Mouse (Mus musculus) lung, embryonic 14.5 days (tissue): ENCODE data around the gene Atic. TPM values are rescaled to one million over a fixed set of nuclear protein-coding genes. Genes with fewer than 3 reads are reported as not detected.
A peak's percentile ranks its signal among the peaks of the same experiment; 100 is the strongest.

Source experiments
- ATAC-seq: fragments of 200-750 bp; cut with Nextera tagmentation; 2 replicates; pipeline ENCODE4 v1.8.0; 2017; ENCODE audit warnings: mild to moderate bottlenecking, moderate TSS enrichment, moderate library complexity; ENCODE audit not compliant: insufficient read depth
- DNase-seq: peaks from one replicate; pipeline ENCODE4 v3.0.0-alpha.2; 2015
- H3K27ac ChIP-seq: fragments of 300-500 bp; sonication (generic); 2 replicates; pipeline ENCODE4 v1.5.1; 2014; ENCODE audit warnings: low read depth, mild to moderate bottlenecking, moderate library complexity
- H3K27me3 ChIP-seq: fragments of 300-500 bp; sonication (generic); 2 replicates; pipeline ENCODE4 v1.6.1; 2014; ENCODE audit warnings: low read length, control low read depth; ENCODE audit not compliant: insufficient read depth
- H3K36me3 ChIP-seq: fragments of 300-500 bp; sonication (generic); 2 replicates; pipeline ENCODE4 v1.6.1; 2014; ENCODE audit warnings: control low read depth; ENCODE audit not compliant: insufficient read depth
- H3K4me1 ChIP-seq: fragments of 300-500 bp; sonication (generic); 2 replicates; pipeline ENCODE4 v1.6.1; 2014; ENCODE audit warnings: antibody characterized with exemption, control low read depth; ENCODE audit not compliant: insufficient read depth
- H3K4me2 ChIP-seq: fragments of 300-500 bp; sonication (generic); 2 replicates; pipeline ENCODE4 v1.6.1; 2014; ENCODE audit warnings: mild to moderate bottlenecking
- H3K4me3 ChIP-seq: fragments of 300-500 bp; sonication (generic); 2 replicates; pipeline ENCODE4 v1.5.1; 2014; ENCODE audit warnings: low read depth, low read length
- H3K9ac ChIP-seq: fragments of 300-500 bp; sonication (generic); 2 replicates; pipeline ENCODE4 v1.6.1; 2014
- H3K9me3 ChIP-seq: fragments of 300-500 bp; sonication (generic); 2 replicates; pipeline ENCODE4 v1.6.1; 2016; ENCODE audit warnings: low read depth, low read length, control low read depth
- CTCF ChIP-seq: IDR thresholded peaks from 2 replicates; pipeline ENCODE4 v1.5.1; 2016; ENCODE audit warnings: antibody characterized with exemption, low read depth
- WGBS: fragments of 180-500 bp; shearing (Covaris S2); extraction: QIAGEN DNeasy Blood & Tissue Kit; methylation state at CpG from one replicate; pipeline ENCODE4 v1.1.7; 2014; 5-methylcytosine and 5-hydroxymethylcytosine counted together
- polyA plus RNA-seq: library from polyadenylated mRNA; unstranded; fragments of >200 nt; fragmentation: Nextera tagmentation; extraction: Ambion mirVana; gene quantifications from 2 replicates; pipeline ENCODE4 v1.2.1, GENCODE M21; 2014

The Atic gene
- polyA plus RNA-seq, 1 experiment from 2014 or later, result 71.5 TPM

DNA sequence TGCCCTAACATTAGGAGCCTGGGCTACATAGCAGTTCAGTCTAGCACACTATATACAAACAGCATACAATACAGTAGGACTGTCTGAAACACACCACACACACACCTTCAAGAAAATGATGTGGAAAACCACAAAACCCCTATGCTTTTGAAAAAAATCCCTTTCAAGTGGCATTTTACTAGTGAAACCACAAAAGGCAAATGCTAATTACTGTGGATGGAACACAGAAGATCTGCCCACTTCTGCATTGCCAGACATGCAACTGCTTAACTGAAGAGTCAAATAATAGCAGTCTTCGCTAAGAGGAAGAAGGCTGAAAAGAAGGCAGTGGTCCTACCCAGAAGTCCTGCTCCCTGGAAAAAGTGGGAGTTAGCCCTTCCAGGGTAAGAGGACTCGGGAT is 37.3 kb downstream of the Atic start:
- no peak overlapping the region for H3K4me3 ChIP-seq
- H3K27ac ChIP-seq, result no peak overlapping the region
- DNase-seq, result no peak
- H3K9ac ChIP-seq, result no peak overlapping the region
- peaks cover 95% of the 10 kb centered on the region for H3K36me3 ChIP-seq
- H3K9me3 ChIP-seq, result no peaks in the 10 kb centered on the region
- H3K4me2 ChIP-seq, result no peak overlapping the region
- TF ChIP-seq CTCF, result no peak
- no peaks in the 10 kb centered on the region for H3K27me3 ChIP-seq
- H3K4me1 ChIP-seq, result no peaks in the 10 kb centered on the region
- WGBS, result 94% methylated on average over 2 of the region's 2 CpGs
- ATAC-seq, result no peak

DNA sequence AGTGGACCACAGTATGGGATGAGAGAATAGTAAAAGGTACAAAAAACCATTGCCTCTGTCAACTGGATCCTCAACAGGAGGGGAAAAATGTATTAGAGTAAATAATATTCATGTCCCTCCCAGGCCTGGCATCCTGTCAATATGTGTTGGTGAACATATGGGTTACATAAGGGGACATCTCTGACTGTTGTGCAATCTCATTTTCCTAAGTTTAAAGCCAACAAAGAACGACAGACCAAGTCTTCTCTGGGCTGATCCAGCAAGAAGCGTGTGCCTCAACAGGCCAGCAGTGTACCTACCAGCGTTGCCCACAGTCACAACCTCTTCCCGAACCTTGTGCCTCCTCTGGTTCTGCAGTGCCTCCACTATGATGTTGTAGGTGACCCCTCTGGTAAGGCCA is 38.4 kb downstream of the Atic start:
- DNase-seq (peak; percentile 38), ATAC-seq (no peak; the same call in 1 of the 2 replicates)
- H3K4me3 ChIP-seq, result no peak overlapping the region
- WGBS, result 75% methylated on average over 4 of the region's 4 CpGs
- no peak for TF ChIP-seq CTCF
- H3K27ac ChIP-seq, result no peak overlapping the region
- no peak overlapping the region for H3K9ac ChIP-seq
- H3K27me3 ChIP-seq, result no peaks in the 10 kb centered on the region
- H3K4me1 ChIP-seq, result no peaks in the 10 kb centered on the region
- H3K36me3 ChIP-seq, result peaks cover 95% of the 10 kb centered on the region
- H3K9me3 ChIP-seq, result no peaks in the 10 kb centered on the region
- H3K4me2 ChIP-seq, result no peak overlapping the region

DNA sequence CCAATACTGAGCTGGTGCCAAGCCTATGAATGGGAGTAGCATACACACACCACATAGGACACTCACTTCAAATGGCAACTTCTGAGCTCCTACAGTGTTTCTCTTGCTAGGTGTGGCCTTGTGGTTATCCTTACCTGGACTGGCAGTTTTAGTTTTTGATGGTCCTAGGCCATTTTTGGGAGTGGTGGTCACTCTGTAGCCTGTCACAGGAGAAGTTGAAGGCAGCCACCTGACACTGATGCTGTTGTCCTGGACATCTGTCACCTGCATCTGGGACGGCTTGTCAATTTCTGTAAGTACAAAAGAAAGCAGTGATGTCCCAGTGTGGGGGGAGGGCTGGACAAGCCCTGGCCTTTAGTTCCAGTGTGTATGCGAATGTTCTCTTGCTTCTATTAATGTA is 48.8 kb downstream of the Atic start:
- H3K27me3 ChIP-seq, result no peaks in the 10 kb centered on the region
- no peak for DNase-seq
- H3K27ac ChIP-seq, result no peak overlapping the region
- 82% methylated on average over 2 of the region's 2 CpGs for WGBS
- ATAC-seq, result no peak
- no peak for TF ChIP-seq CTCF
- no peak overlapping the region for H3K4me3 ChIP-seq
- H3K4me1 ChIP-seq, result no peaks in the 10 kb centered on the region
- H3K9ac ChIP-seq, result no peak overlapping the region
- H3K4me2 ChIP-seq, result no peak overlapping the region
- no peaks in the 10 kb centered on the region for H3K9me3 ChIP-seq
- peaks cover 94% of the 10 kb centered on the region for H3K36me3 ChIP-seq

DNA sequence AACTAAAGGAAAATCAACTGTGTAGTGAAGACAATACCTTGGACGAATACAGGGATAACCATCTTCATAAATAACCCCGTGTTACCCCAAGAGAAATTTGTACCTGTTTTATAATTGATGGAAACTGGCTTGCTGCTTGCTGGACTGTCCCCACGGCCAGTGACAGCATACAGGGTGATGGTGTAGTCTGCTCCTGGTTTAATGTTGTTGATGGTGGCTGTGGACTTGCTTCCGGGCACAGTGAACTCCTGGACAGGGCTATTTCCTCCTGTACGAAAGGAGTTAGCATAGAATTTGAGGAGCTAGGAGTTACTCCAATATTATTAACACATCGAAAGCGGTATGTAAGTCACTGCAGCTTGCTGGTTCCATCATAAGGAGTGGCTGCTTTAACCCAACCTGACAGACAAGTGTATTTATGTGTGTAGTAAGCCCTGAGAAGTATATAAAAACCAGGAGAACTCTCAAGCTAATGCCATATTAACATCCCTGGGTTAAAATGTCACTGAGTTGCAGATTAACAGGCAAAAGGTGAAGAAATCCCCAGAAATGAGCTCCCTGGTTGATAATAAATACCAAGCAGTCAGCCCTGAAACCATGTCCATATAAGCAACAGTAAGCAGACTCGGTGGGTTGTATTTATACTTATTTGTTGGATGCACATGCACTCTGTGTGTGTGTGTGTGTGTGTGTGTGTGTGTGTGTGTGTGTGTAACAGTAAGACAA is 49.8 kb downstream of the Atic start:
- Histone ChIP-seq H3K27ac (no peak overlapping the region), H3K9me3 (no peaks in the 10 kb centered on the region), H3K4me3 (no peak overlapping the region), H3K4me2 (no peak overlapping the region), H3K4me1 (no peaks in the 10 kb centered on the region), H3K27me3 (no peaks in the 10 kb centered on the region), H3K36me3 (peaks cover 94% of the 10 kb centered on the region), H3K9ac (no peak overlapping the region)
- WGBS, result 91% methylated on average over 8 of the region's 8 CpGs
- no peak for ATAC-seq
- TF ChIP-seq CTCF, result no peak
- no peak for DNase-seq

DNA sequence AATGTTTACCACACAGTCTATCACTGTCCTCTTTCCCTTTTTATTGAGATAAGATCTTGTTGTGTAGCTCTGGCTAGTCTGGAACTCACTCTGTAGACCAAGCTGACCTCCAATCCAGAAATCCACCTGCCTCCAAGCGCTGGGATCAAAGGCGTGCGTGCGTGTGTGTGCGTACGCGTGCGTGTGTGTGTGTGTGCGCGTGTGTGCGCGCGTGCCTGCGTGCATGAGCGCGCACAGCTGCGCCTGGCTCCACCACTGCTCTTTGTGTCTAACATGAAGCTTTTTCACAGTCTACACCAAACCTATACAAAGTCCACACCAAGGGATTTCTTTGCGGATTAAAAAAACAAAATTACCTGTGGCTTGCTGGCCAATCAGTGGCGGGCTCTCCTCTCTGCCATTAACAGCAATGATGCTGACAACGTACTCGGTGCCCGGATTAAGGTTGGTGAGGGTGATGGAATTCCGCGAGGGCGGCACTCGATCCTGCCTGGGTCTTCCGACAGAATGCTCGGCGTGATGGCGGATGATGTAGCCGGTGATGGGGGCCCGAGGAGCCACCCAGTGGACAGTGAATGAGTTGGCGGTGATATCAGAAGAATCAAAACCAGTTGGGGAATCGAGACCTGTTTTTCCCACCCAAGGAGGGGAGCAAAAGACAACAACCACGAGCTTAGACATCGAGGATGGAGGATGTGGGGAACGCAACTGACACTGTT is 52.3 kb downstream of the Atic start:
- no peak for ATAC-seq
- no peak for TF ChIP-seq CTCF

DNA sequence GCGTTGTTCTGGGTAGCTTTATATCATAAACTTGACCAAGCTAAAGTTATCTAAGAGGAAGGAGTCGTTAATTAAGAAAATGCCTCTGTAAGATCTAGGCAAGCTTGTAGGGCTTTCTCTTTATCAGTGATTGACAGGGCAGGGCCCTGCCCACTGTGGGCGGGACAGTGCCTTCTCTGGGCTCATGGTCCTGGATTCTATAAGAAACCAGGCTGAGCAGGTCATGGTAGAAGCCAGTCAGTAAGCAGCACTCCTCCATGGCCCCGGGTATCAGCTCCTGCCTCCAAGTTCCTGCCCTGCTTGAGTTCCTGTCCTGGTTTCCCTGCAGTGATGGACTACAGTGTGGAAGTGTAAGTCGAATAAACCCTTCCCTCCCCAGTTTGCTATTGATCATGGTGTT is 53.0 kb downstream of the Atic start:
- TF ChIP-seq CTCF, result no peak

More for the DNA sequence above, 52.3 kb downstream of the Atic start:
- Histone ChIP-seq H3K4me2 (no peak overlapping the region), H3K9me3 (no peaks in the 10 kb centered on the region), H3K9ac (no peak overlapping the region), H3K4me3 (no peak overlapping the region), H3K27ac (no peak overlapping the region), H3K27me3 (no peaks in the 10 kb centered on the region), H3K36me3 (peaks cover 92% of the 10 kb centered on the region), H3K4me1 (no peaks in the 10 kb centered on the region)
- DNase-seq, result no peak
- 93% methylated on average over 37 of the region's 37 CpGs for WGBS

DNA sequence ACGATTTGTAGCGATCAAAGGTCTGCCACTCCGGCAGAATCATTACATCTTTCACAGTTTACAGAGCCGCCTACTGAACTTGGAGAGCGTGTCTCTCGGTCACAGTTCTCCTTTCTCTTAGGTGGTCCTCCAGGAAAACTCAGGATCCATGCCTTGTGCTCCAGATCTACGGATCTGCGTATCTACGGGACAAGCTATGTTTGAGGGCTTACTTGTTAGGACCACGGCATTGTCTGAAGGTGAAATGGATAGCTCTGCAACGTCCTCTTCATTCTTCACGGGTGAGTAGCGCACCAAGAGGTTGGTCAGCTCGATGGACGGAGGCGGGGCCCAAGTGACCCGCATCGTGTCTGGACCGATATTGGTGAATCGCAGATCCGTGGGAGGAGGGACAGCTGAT is 55.3 kb downstream of the Atic start:
- no peak overlapping the region for H3K27ac ChIP-seq
- H3K4me1 ChIP-seq, result no peaks in the 10 kb centered on the region
- H3K4me2 ChIP-seq, result no peak overlapping the region
- ATAC-seq (no peak), DNase-seq (no peak)
- WGBS, result 88% methylated on average over 21 of the region's 21 CpGs
- H3K27me3 ChIP-seq, result no peaks in the 10 kb centered on the region
- peaks cover 91% of the 10 kb centered on the region for H3K36me3 ChIP-seq
- H3K9ac ChIP-seq, result no peak overlapping the region
- H3K4me3 ChIP-seq, result no peak overlapping the region
- no peaks in the 10 kb centered on the region for H3K9me3 ChIP-seq
- no peak for TF ChIP-seq CTCF

More for the DNA sequence above, 53.0 kb downstream of the Atic start:
- Histone ChIP-seq H3K4me3 (no peak overlapping the region), H3K9ac (no peak overlapping the region), H3K4me1 (no peaks in the 10 kb centered on the region), H3K4me2 (no peak overlapping the region), H3K9me3 (no peaks in the 10 kb centered on the region), H3K27me3 (no peaks in the 10 kb centered on the region), H3K36me3 (peaks cover 92% of the 10 kb centered on the region), H3K27ac (no peak overlapping the region)
- 85% methylated on average over 5 of the region's 5 CpGs for WGBS
- DNase-seq (no peak), ATAC-seq (no peak)
